Mouse (Mus musculus) forebrain, embryonic 16.5 days (tissue): ENCODE measurements around the gene Abtb2. TPM values are rescaled to one million over a fixed set of nuclear protein-coding genes. Genes with fewer than 3 reads are reported as not detected.

Source experiments
- ATAC-seq: fragments of 200-750 bp; cut with Nextera tagmentation; 2 replicates; pipeline ENCODE4 v1.8.0; 2017; ENCODE audit warnings: mild to moderate bottlenecking, moderate library complexity
- H3K27ac ChIP-seq: fragments of 300-500 bp; sonication (generic); 2 replicates; pipeline ENCODE4 v1.5.1; 2014; ENCODE audit warnings: low read length, control low read depth
- H3K27me3 ChIP-seq: fragments of 300-500 bp; sonication (generic); replicated peaks from 2 replicates; pipeline ENCODE4 v1.6.1; 2014; ENCODE audit warnings: low read length; ENCODE audit not compliant: control insufficient read depth, insufficient read depth
- H3K36me3 ChIP-seq: fragments of 300-500 bp; sonication (generic); 2 replicates; pipeline ENCODE4 v1.6.1; 2014; ENCODE audit not compliant: control insufficient read depth, insufficient read depth
- H3K4me1 ChIP-seq: fragments of 300-500 bp; sonication (generic); replicated peaks from 2 replicates; pipeline ENCODE4 v1.6.1; 2014; ENCODE audit warnings: low read length; ENCODE audit not compliant: control insufficient read depth, insufficient read depth
- H3K4me2 ChIP-seq: fragments of 300-500 bp; sonication (generic); 2 replicates; pipeline ENCODE4 v1.6.1; 2014; ENCODE audit warnings: mild to moderate bottlenecking, low read length, control low read depth
- H3K4me3 ChIP-seq: fragments of 300-500 bp; sonication (generic); replicated peaks from 2 replicates; pipeline ENCODE4 v1.5.1; 2014; ENCODE audit warnings: mild to moderate bottlenecking, low read length, control low read depth
- H3K9ac ChIP-seq: fragments of 300-500 bp; sonication (generic); replicated peaks from 2 replicates; pipeline ENCODE4 v1.6.1; 2014; ENCODE audit warnings: low read depth, low read length, control low read depth
- H3K9me3 ChIP-seq: fragments of 300-500 bp; sonication (generic); 2 replicates; pipeline ENCODE4 v1.6.1; 2016; ENCODE audit warnings: low read length; ENCODE audit not compliant: control insufficient read depth
- WGBS: fragments of 180-500 bp; shearing (Covaris S2); extraction: QIAGEN DNeasy Blood & Tissue Kit; methylation state at CpG from one replicate; pipeline ENCODE4 v1.1.7; 2014; 5-methylcytosine and 5-hydroxymethylcytosine counted together
- polyA plus RNA-seq: library from polyadenylated mRNA; unstranded; fragments of >200 nt; fragmentation: Nextera tagmentation; extraction: Ambion mirVana; gene quantifications from 2 replicates; pipeline ENCODE4 v1.2.1, GENCODE M21; 2015

Abtb2 gene
- polyA plus RNA-seq, 1 experiment from 2014 or later, result 7.4 TPM

DNA sequence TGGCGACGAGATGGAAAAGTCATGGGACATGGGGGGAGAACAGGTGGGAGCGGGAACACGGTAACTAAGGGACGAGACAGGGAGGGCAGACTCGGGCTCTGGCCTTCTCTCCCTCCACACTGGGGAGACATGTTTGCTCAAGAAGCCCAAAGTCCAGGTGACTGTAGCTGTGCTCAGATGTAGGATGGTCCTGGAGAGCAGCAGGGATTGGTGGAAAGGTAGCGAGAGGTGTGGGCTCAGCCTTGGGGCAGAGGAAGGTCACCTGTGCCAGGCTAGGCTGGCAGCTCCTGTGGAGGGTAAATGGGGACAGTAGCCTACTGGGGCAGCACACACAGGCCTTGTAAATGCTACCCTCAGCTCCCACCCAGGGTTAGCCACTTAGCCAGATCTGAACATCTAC lies 147.7 kb downstream of the Abtb2 start:
- ATAC-seq, result no peak
- no peak overlapping the region for H3K27ac ChIP-seq
- H3K27me3 ChIP-seq, result no peaks in the 10 kb centered on the region
- H3K9ac ChIP-seq, result no peak overlapping the region
- no peaks in the 10 kb centered on the region for H3K4me1 ChIP-seq
- H3K9me3 ChIP-seq, result no peaks in the 10 kb centered on the region
- H3K4me2 ChIP-seq, result no peak overlapping the region
- no peak overlapping the region for H3K4me3 ChIP-seq
- WGBS, result 91% methylated on average over 7 of the region's 7 CpGs
- H3K36me3 ChIP-seq, result no peaks in the 10 kb centered on the region

DNA sequence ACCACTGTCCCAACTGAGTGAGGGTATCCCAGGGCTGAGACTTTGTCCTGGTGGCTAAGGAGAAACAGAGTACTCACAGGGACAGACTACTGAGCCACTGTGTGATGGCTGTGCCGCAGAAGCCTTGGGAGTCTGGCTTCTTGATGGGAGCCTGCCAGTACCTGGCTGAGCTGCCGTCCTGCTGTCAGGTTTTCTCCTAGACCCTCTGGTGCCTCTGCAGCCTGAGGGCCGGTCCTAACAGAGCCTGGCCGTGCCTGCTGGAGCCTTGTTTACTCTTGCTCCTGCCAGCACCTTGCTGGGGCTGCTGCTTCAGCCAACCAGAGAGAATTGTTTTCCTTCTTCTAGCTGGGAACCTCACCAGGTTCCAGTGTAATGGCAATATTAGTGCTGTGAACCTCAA lies 148.3 kb downstream of the Abtb2 start:
- no peak for ATAC-seq
- no peak overlapping the region for H3K4me2 ChIP-seq
- no peaks in the 10 kb centered on the region for H3K27me3 ChIP-seq

DNA sequence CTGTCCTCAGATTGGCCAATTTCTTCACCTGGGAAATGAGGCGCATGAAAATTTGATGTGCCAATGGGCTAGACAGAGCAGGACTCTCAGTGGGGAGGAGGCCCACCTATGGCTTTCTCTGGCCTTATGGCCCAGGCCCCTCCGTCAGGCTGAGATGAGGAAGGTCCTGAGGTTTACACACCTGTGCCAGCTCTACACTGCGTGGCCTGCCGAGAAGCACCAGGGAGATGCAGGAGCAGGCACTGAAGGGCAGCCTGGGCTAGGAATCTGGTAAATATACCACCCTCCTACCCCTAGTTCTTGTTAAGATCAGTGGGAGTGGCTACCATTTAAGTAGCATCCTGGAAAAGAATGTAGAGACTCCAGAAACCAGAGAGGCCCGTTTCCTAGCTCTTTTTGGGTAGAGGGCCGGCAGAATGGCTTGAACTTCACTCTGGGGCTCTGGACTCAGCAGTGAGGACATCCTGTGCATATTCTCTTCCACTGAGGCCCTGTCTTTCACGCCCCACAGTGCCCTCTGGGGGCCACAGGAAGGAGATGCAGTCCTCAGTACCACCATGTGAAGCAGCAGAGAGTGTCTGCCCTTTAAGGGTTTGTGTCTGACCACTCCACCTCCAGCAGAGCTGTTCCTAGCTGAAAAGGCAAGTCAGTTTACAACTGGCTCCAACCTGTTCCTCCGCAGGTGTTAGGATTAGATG lies 152.6 kb downstream of the Abtb2 start:
- peaks cover 8% of the 10 kb centered on the region for H3K36me3 ChIP-seq
- 56% methylated on average over 8 of the region's 8 CpGs for WGBS
- no peak overlapping the region for H3K9ac ChIP-seq
- H3K27me3 ChIP-seq, result no peaks in the 10 kb centered on the region
- H3K27ac ChIP-seq, result no peak overlapping the region
- no peak overlapping the region for H3K4me3 ChIP-seq
- H3K4me2 ChIP-seq, result no peak overlapping the region
- peak; percentile 87 for ATAC-seq
- H3K9me3 ChIP-seq, result no peaks in the 10 kb centered on the region
- H3K4me1 ChIP-seq, result no peaks in the 10 kb centered on the region

More for the DNA sequence above, 148.3 kb downstream of the Abtb2 start:
- no peaks in the 10 kb centered on the region for H3K9me3 ChIP-seq
- H3K9ac ChIP-seq, result no peak overlapping the region
- no peak overlapping the region for H3K4me3 ChIP-seq
- no peaks in the 10 kb centered on the region for H3K4me1 ChIP-seq
- H3K27ac ChIP-seq, result no peak overlapping the region
- 63% methylated on average over 4 of the region's 4 CpGs for WGBS
- no peaks in the 10 kb centered on the region for H3K36me3 ChIP-seq

DNA sequence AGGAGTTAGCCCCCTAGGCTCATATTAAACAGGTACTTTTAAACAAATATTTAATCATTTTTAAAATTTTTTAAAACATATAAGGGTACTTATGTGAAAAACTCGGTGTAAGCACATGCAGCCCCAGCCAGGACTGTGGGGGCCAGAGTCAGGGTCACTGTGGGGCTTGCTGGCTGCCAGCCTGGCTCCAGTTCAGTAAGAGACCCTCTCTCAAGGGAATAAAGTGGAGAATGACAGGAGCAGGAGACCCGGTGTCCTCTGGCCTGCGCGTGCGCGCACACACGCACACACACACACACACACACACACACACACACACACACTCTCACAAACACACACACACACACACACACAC lies 153.2 kb downstream of the Abtb2 start:
- no peaks in the 10 kb centered on the region for H3K27me3 ChIP-seq
- no peaks in the 10 kb centered on the region for H3K4me1 ChIP-seq
- no peak overlapping the region for H3K27ac ChIP-seq
- 92% methylated on average over 7 of the region's 7 CpGs for WGBS
- no peaks in the 10 kb centered on the region for H3K9me3 ChIP-seq
- H3K9ac ChIP-seq, result no peak overlapping the region
- no peak overlapping the region for H3K4me3 ChIP-seq
- ATAC-seq, result 0 out of 2 replicates have a peak, but pooled peaks have one; percentile 21
- peaks cover 8% of the 10 kb centered on the region for H3K36me3 ChIP-seq
- no peak overlapping the region for H3K4me2 ChIP-seq

DNA sequence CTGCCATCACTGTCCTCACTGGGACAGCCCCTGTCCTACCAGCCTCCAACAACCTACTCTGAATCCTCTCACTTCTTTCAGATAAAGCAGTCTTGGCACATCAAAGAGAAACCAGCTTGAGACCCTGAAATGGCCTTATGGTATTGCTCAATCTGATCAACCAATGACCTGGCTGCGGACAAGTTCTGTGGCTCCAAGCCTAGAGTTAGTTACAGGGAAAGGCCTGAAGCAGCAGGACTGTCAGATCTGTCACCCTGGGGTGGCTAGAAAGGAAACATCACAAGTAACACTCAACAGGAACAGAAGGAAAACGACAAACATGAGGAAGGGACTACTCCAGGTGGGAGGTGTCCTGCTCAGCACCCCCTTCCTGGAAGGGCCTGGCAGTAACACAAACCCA lies 158.4 kb downstream of the Abtb2 start:
- no peaks in the 10 kb centered on the region for H3K27me3 ChIP-seq
- no peaks in the 10 kb centered on the region for H3K9me3 ChIP-seq
- WGBS, result 92% methylated on average over 2 of the region's 2 CpGs
- H3K9ac ChIP-seq, result no peak overlapping the region
- peaks cover 10% of the 10 kb centered on the region for H3K36me3 ChIP-seq
- H3K4me1 ChIP-seq, result no peaks in the 10 kb centered on the region
- no peak overlapping the region for H3K27ac ChIP-seq
- ATAC-seq, result no peak
- H3K4me2 ChIP-seq, result no peak overlapping the region
- no peak overlapping the region for H3K4me3 ChIP-seq

DNA sequence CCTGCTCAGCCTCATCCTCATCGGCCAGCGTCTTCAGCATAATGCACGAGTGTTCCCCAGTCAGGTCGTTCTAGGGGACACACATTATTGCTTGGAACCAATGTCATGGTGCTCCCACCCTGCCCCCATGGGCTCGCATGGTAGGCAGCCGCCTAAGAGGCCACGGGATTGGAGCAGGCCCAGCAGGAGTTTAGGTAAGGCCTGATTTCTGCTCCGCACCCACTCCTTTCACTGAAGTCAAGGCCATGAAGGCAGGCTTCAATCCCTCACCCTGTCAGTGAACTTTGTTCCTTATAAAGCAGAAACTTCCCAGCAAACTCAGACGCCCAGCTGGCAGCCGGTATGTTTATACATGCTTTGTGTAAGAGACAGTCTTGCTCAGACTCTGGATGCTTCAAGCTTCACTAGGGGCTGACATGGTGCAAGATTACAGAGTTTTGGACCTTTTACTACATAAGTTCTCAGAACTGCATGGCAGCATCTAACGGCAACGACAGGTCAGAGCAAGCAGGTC lies 162.0 kb downstream of the Abtb2 start:
- 90% methylated on average over 12 of the region's 12 CpGs for WGBS
- Histone ChIP-seq H3K4me2 (no peak overlapping the region), H3K4me1 (no peaks in the 10 kb centered on the region), H3K36me3 (peaks cover 7% of the 10 kb centered on the region), H3K4me3 (no peak overlapping the region), H3K27ac (no peak overlapping the region), H3K9me3 (no peaks in the 10 kb centered on the region), H3K27me3 (no peaks in the 10 kb centered on the region), H3K9ac (no peak overlapping the region)
- no peak for ATAC-seq

DNA sequence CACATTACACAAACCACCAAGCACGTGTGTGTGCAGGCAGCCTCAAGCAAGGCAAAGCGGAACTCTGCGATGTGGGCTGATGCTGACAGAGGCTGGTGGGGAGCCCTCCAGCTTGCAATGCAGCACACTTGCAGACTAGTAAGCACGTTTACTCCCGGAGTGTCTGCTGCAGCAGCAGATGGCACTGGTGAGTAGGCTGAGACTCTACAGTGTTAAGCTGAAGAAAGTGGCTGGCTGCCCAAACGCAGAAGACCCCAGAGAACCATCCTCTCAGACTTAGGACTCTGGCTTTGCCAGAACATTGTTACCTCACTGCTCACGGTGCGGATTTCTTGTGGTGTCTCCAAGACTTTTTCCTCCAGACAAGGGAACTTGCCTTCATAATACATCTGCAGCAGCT lies 164.9 kb downstream of the Abtb2 start:
- no peak overlapping the region for H3K4me2 ChIP-seq
- H3K36me3 ChIP-seq, result peaks cover 18% of the 10 kb centered on the region
- H3K27me3 ChIP-seq, result no peaks in the 10 kb centered on the region
- no peak overlapping the region for H3K4me3 ChIP-seq
- H3K9ac ChIP-seq, result no peak overlapping the region
- no peaks in the 10 kb centered on the region for H3K4me1 ChIP-seq
- no peak overlapping the region for H3K27ac ChIP-seq
- WGBS, result 81% methylated on average over 8 of the region's 8 CpGs
- no peak for ATAC-seq
- no peaks in the 10 kb centered on the region for H3K9me3 ChIP-seq

DNA sequence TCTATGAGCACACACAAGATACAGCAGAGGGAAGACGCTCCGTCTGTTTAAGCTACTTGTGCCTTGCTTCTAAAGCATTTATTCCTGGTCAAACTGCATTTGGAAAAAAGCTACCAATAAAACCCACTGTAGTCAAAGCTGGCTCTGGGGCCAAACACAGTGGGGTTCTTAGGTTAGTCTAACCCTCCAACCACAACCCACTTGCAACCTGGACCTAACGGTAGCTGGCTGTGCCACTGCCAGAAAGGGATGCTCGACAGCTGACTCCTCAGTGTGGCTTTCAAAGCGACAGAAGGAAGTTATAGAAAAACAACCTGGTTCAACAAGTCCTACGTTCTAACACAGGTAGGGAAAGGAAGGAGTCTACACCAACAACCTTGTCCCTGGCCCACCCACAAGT lies 165.3 kb downstream of the Abtb2 start:
- no peaks in the 10 kb centered on the region for H3K4me1 ChIP-seq
- no peak overlapping the region for H3K27ac ChIP-seq
- H3K9ac ChIP-seq, result no peak overlapping the region
- no peaks in the 10 kb centered on the region for H3K27me3 ChIP-seq
- 95% methylated on average over 6 of the region's 6 CpGs for WGBS
- H3K36me3 ChIP-seq, result peaks cover 18% of the 10 kb centered on the region
- H3K4me3 ChIP-seq, result no peak overlapping the region
- H3K4me2 ChIP-seq, result no peak overlapping the region
- no peaks in the 10 kb centered on the region for H3K9me3 ChIP-seq
- ATAC-seq, result no peak

DNA sequence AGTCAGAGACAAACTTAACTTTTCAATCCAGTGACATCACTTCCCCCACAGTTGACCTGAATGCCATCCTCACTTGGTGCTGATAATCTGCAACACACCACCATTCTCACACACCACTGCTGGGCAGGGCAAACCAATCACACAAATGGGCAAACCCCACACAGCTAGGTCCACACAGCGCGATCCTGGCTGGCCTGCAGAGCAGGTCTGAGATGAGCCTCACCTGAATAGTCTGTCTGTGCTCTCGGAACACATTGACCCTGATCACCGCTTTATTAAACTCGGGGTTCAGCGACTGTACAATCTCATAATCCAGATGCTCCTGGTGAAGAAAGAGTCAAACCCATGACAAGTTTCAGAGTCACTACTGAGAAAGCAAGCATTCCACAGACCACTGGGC lies 176.7 kb downstream of the Abtb2 start:
- Histone ChIP-seq H3K36me3 (0 out of 2 replicates have a peak, but pooled peaks cover 8% of the 10 kb centered on the region), H3K4me1 (no peaks in the 10 kb centered on the region), H3K27me3 (no peaks in the 10 kb centered on the region), H3K27ac (no peak overlapping the region), H3K4me3 (no peak overlapping the region), H3K9ac (no peak overlapping the region), H3K9me3 (no peaks in the 10 kb centered on the region), H3K4me2 (no peak overlapping the region)
- no peak for ATAC-seq
- 98% methylated on average over 6 of the region's 6 CpGs for WGBS

DNA sequence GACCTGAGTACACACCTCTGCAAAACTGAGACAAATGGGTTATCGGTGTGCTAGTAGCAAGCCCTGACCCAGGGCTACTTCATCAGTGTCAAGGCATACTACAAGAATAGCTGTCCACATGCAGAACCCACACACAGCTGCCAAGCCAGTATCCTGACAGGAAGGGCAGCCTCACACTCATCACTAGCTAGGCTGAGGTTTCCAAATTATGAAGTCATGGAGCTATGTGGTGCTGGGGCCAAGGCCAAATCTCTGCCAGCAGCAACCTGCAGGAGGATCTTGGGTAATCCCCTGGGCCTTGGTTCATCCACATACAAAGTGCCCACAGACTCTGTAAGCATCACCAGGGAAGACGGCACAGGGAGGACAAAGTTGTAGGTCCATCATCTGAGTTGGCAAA lies 177.4 kb downstream of the Abtb2 start:
- no peak overlapping the region for H3K9ac ChIP-seq
- H3K4me3 ChIP-seq, result no peak overlapping the region
- H3K36me3 ChIP-seq, result 0 out of 2 replicates have a peak, but pooled peaks cover 10% of the 10 kb centered on the region
- 91% methylated on average over 2 of the region's 2 CpGs for WGBS
- H3K27ac ChIP-seq, result no peak overlapping the region
- no peak for ATAC-seq
- H3K4me1 ChIP-seq, result no peaks in the 10 kb centered on the region
- H3K9me3 ChIP-seq, result no peaks in the 10 kb centered on the region
- H3K27me3 ChIP-seq, result no peaks in the 10 kb centered on the region
- no peak overlapping the region for H3K4me2 ChIP-seq
